Mouse (Mus musculus): ENCODE measurements at regions not wholly inside any gene's neighbourhood (a gene's known extent, or its start where the extent isn't known, plus 50 kb on each side); places are given as distances from the start of the nearest gene placed in this dataset.

- TF ChIP-seq MYOG (IDR thresholded peaks at IDR 0.05; ENCODE audit: control insufficient read depth, extremely low read depth, insufficient read length) (no peak), USF1 (IDR thresholded peaks at IDR 0.05; ENCODE audit: low read depth) (no peak), MYOD1 (IDR thresholded peaks at IDR 0.05; ENCODE audit: control insufficient read depth, insufficient read length, low read depth) (no peak), CEBPB (IDR thresholded peaks at IDR 0.05; ENCODE audit: low read depth) (no peak), CTCF (IDR thresholded peaks at IDR 0.05; ENCODE audit: control insufficient read depth, insufficient read depth, insufficient read length) (no peak), MAX (IDR thresholded peaks at IDR 0.05) (no peak), FOSL1 (IDR thresholded peaks at IDR 0.05; ENCODE audit: insufficient read depth, low read length, poor library complexity, severe bottlenecking) (no peak)
Measured at GRCm38 (mm10) chr5:118361133-118361852, 116.3 kb downstream of the 2410131K14Rik start.

GRCm38 (mm10) chr5:118361853-118362406 lies 116.9 kb downstream of the 2410131K14Rik start:
- Histone ChIP-seq H3K27me3 (ENCODE audit: control insufficient read depth, insufficient read depth, insufficient read length) (no peaks in the 10 kb centered on the region), H3K4me3 (ENCODE audit: insufficient read depth, poor library complexity, severe bottlenecking) (no peak overlapping the region), H3K79me2 (ENCODE audit: control insufficient read depth, insufficient read depth) (no peaks in the 10 kb centered on the region), H3K79me3 (ENCODE audit: low read depth) (no peaks in the 10 kb centered on the region), H3ac (ENCODE audit: control insufficient read depth, insufficient read length, low read depth) (no peak overlapping the region), H3K36me3 (ENCODE audit: control insufficient read depth, insufficient read depth) (no peaks in the 10 kb centered on the region)
- TF ChIP-seq MAX (IDR thresholded peaks at IDR 0.05) = no peak
- TF ChIP-seq CEBPB (IDR thresholded peaks at IDR 0.05; ENCODE audit: low read depth) = no peak
- TF ChIP-seq MYOD1 (IDR thresholded peaks at IDR 0.05; ENCODE audit: control insufficient read depth, insufficient read length, low read depth) = no peak
- TF ChIP-seq FOSL1 (IDR thresholded peaks at IDR 0.05; ENCODE audit: insufficient read depth, low read length, poor library complexity, severe bottlenecking) = no peak
- TF ChIP-seq CTCF (IDR thresholded peaks at IDR 0.05; ENCODE audit: control insufficient read depth, insufficient read depth, insufficient read length) = no peak
- no peak for TF ChIP-seq USF1 (IDR thresholded peaks at IDR 0.05; ENCODE audit: low read depth)
- no peak for TF ChIP-seq MYOG (IDR thresholded peaks at IDR 0.05; ENCODE audit: control insufficient read depth, extremely low read depth, insufficient read length)

More at GRCm38 (mm10) chr5:118361133-118361852, 116.3 kb downstream of the 2410131K14Rik start:
- no peak overlapping the region for H3K4me3 ChIP-seq (ENCODE audit: insufficient read depth, poor library complexity, severe bottlenecking)
- H3K79me3 ChIP-seq (ENCODE audit: low read depth) = no peaks in the 10 kb centered on the region
- H3K79me2 ChIP-seq (ENCODE audit: control insufficient read depth, insufficient read depth) = no peaks in the 10 kb centered on the region
- no peaks in the 10 kb centered on the region for H3K36me3 ChIP-seq (ENCODE audit: control insufficient read depth, insufficient read depth)
- H3ac ChIP-seq (ENCODE audit: control insufficient read depth, insufficient read length, low read depth) = no peak overlapping the region
- no peaks in the 10 kb centered on the region for H3K27me3 ChIP-seq (ENCODE audit: control insufficient read depth, insufficient read depth, insufficient read length)

- Histone ChIP-seq H3ac (ENCODE audit: control insufficient read depth, insufficient read length, low read depth) (no peak overlapping the region), H3K79me3 (ENCODE audit: low read depth) (no peaks in the 10 kb centered on the region), H3K79me2 (ENCODE audit: control insufficient read depth, insufficient read depth) (no peaks in the 10 kb centered on the region), H3K36me3 (ENCODE audit: control insufficient read depth, insufficient read depth) (no peaks in the 10 kb centered on the region), H3K27me3 (ENCODE audit: control insufficient read depth, insufficient read depth, insufficient read length) (no peaks in the 10 kb centered on the region), H3K4me3 (ENCODE audit: insufficient read depth, poor library complexity, severe bottlenecking) (no peak overlapping the region)
- TF ChIP-seq CEBPB (IDR thresholded peaks at IDR 0.05; ENCODE audit: low read depth) = no peak
- no peak for TF ChIP-seq USF1 (IDR thresholded peaks at IDR 0.05; ENCODE audit: low read depth)
- no peak for TF ChIP-seq MYOG (IDR thresholded peaks at IDR 0.05; ENCODE audit: control insufficient read depth, extremely low read depth, insufficient read length)
- no peak for TF ChIP-seq MAX (IDR thresholded peaks at IDR 0.05)
- TF ChIP-seq FOSL1 (IDR thresholded peaks at IDR 0.05; ENCODE audit: insufficient read depth, low read length, poor library complexity, severe bottlenecking) = no peak
- TF ChIP-seq CTCF (IDR thresholded peaks at IDR 0.05; ENCODE audit: control insufficient read depth, insufficient read depth, insufficient read length) = no peak
- TF ChIP-seq MYOD1 (IDR thresholded peaks at IDR 0.05; ENCODE audit: control insufficient read depth, insufficient read length, low read depth) = no peak
Measured at GRCm38 (mm10) chr5:118362738-118363137, 117.7 kb downstream of the 2410131K14Rik start.

- Histone ChIP-seq H3K27me3 (ENCODE audit: control insufficient read depth, insufficient read depth, insufficient read length) (no peaks in the 10 kb centered on the region), H3ac (ENCODE audit: control insufficient read depth, insufficient read length, low read depth) (no peak overlapping the region), H3K4me3 (ENCODE audit: insufficient read depth, poor library complexity, severe bottlenecking) (no peak overlapping the region), H3K36me3 (ENCODE audit: control insufficient read depth, insufficient read depth) (no peaks in the 10 kb centered on the region), H3K79me2 (ENCODE audit: control insufficient read depth, insufficient read depth) (no peaks in the 10 kb centered on the region), H3K79me3 (ENCODE audit: low read depth) (no peaks in the 10 kb centered on the region)
- TF ChIP-seq MAX (IDR thresholded peaks at IDR 0.05) = no peak
- TF ChIP-seq CEBPB (IDR thresholded peaks at IDR 0.05; ENCODE audit: low read depth) = no peak
- no peak for TF ChIP-seq USF1 (IDR thresholded peaks at IDR 0.05; ENCODE audit: low read depth)
- TF ChIP-seq FOSL1 (IDR thresholded peaks at IDR 0.05; ENCODE audit: insufficient read depth, low read length, poor library complexity, severe bottlenecking) = no peak
- TF ChIP-seq MYOD1 (IDR thresholded peaks at IDR 0.05; ENCODE audit: control insufficient read depth, insufficient read length, low read depth) = no peak
- no peak for TF ChIP-seq MYOG (IDR thresholded peaks at IDR 0.05; ENCODE audit: control insufficient read depth, extremely low read depth, insufficient read length)
- TF ChIP-seq CTCF (IDR thresholded peaks at IDR 0.05; ENCODE audit: control insufficient read depth, insufficient read depth, insufficient read length) = no peak
Measured at GRCm38 (mm10) chr5:118363154-118363553, 118.1 kb downstream of the 2410131K14Rik start.

- H3K27me3 ChIP-seq (ENCODE audit: control insufficient read depth, insufficient read depth, insufficient read length) = no peaks in the 10 kb centered on the region
Measured at GRCm38 (mm10) chr5:118364646-118365045, 119.6 kb downstream of the 2410131K14Rik start.

More at GRCm38 (mm10) chr5:118364646-118365045, 119.6 kb downstream of the 2410131K14Rik start:
- Histone ChIP-seq H3K79me2 (ENCODE audit: control insufficient read depth, insufficient read depth) (no peaks in the 10 kb centered on the region), H3K4me3 (ENCODE audit: insufficient read depth, poor library complexity, severe bottlenecking) (no peak overlapping the region), H3ac (ENCODE audit: control insufficient read depth, insufficient read length, low read depth) (no peak overlapping the region), H3K36me3 (ENCODE audit: control insufficient read depth, insufficient read depth) (no peaks in the 10 kb centered on the region), H3K79me3 (ENCODE audit: low read depth) (no peaks in the 10 kb centered on the region)
- TF ChIP-seq CEBPB (IDR thresholded peaks at IDR 0.05; ENCODE audit: low read depth) (no peak), MAX (IDR thresholded peaks at IDR 0.05) (no peak), MYOD1 (IDR thresholded peaks at IDR 0.05; ENCODE audit: control insufficient read depth, insufficient read length, low read depth) (no peak), MYOG (IDR thresholded peaks at IDR 0.05; ENCODE audit: control insufficient read depth, extremely low read depth, insufficient read length) (no peak), FOSL1 (IDR thresholded peaks at IDR 0.05; ENCODE audit: insufficient read depth, low read length, poor library complexity, severe bottlenecking) (no peak), CTCF (IDR thresholded peaks at IDR 0.05; ENCODE audit: control insufficient read depth, insufficient read depth, insufficient read length) (no peak), USF1 (IDR thresholded peaks at IDR 0.05; ENCODE audit: low read depth) (no peak)

Data from C2C12 (cell line).